Mouse (Mus musculus) kidney, postnatal 4 days (tissue): ENCODE results near the gene Ext2.
A peak's percentile ranks its signal among the peaks of the same experiment; 100 is the strongest.

Source experiments
- DNase-seq, 2 experiments: peaks; one replicate each; pipeline ENCODE4 v3.0.0; 2021; ENCODE audit warnings: mixed read lengths in 2 of 2

Gene Ext2

GRCm38 (mm10) chr2:93666146-93666858, 156.1 kb downstream of the Ext2 start:
- no peak for DNase-seq

GRCm38 (mm10) chr2:93665472-93665871, 156.9 kb downstream of the Ext2 start:
- DNase-seq, result no peak

GRCm38 (mm10) chr2:93662240-93662865, 160.0 kb downstream of the Ext2 start:
- DNase-seq, result no peak

GRCm38 (mm10) chr2:93661096-93661495, 161.3 kb downstream of the Ext2 start:
- DNase-seq, result no peak

- peak; percentile 28 to 42 for DNase-seq
Observed at GRCm38 (mm10) chr2:93659705-93660308, 162.6 kb downstream of the Ext2 start.

GRCm38 (mm10) chr2:93659004-93659403, 163.4 kb downstream of the Ext2 start:
- peak; percentile 25 to 42 for DNase-seq

GRCm38 (mm10) chr2:93654336-93655055, 167.9 kb downstream of the Ext2 start:
- no peak for DNase-seq

- no peak for DNase-seq
Observed at GRCm38 (mm10) chr2:93649243-93649870, 173.0 kb downstream of the Ext2 start.

- DNase-seq, result no peak
Observed at GRCm38 (mm10) chr2:93647924-93648575, 174.3 kb downstream of the Ext2 start.

- peak; percentile 42 to 59 for DNase-seq
Observed at GRCm38 (mm10) chr2:93647051-93647923, 175.1 kb downstream of the Ext2 start.

- DNase-seq, result peak; percentile 40 to 67
Observed at GRCm38 (mm10) chr2:93645626-93646320, 176.6 kb downstream of the Ext2 start.

GRCm38 (mm10) chr2:93645197-93645596, 177.2 kb downstream of the Ext2 start:
- no peak for DNase-seq

GRCm38 (mm10) chr2:93644731-93645130, 177.6 kb downstream of the Ext2 start:
- DNase-seq, result no peak

GRCm38 (mm10) chr2:93644234-93644633, 178.1 kb downstream of the Ext2 start:
- DNase-seq, result no peak

GRCm38 (mm10) chr2:93643403-93643780, 179.0 kb downstream of the Ext2 start:
- no peak for DNase-seq

- no peak for DNase-seq
Observed at GRCm38 (mm10) chr2:93634609-93635008, 187.8 kb downstream of the Ext2 start.

GRCm38 (mm10) chr2:93624665-93625408, 197.5 kb downstream of the Ext2 start:
- DNase-seq, result peak; percentile 64 to 72

GRCm38 (mm10) chr2:93619208-93619849, 203.0 kb downstream of the Ext2 start:
- DNase-seq, result peak; percentile 26 to 39

- DNase-seq, result no peak
Observed at GRCm38 (mm10) chr2:93618447-93619199, 203.7 kb downstream of the Ext2 start.
